Mouse (Mus musculus): ENCODE measurements around the gene Pcdh7. TPM values are rescaled to one million over a fixed set of nuclear protein-coding genes. Genes with fewer than 3 reads are reported as not detected.

The Pcdh7 gene
- polyA plus RNA-seq, 1 experiment from 2014 or later: 22.8 TPM

GRCm38 (mm10) chr5:57742924-57743323, 25.2 kb downstream of the Pcdh7 start:
- peaks cover 12% of the 10 kb centered on the region for H3K4me1 ChIP-seq (ENCODE audit: control insufficient read depth, insufficient read depth, low read length)
- peak; percentile 63 for ATAC-seq (replicated peaks; ENCODE audit: extremely low read depth, insufficient read depth, low FRiP score)
- 9% methylated on average over 6 of the region's 6 CpGs for WGBS
- H3K4me3 ChIP-seq (ENCODE audit: low read length): no peak overlapping the region
- H3K27me3 ChIP-seq (ENCODE audit: control insufficient read depth, insufficient read depth, low read length): no peaks in the 10 kb centered on the region
- H3K9me3 ChIP-seq (replicated peaks; ENCODE audit: control insufficient read depth, low read length): no peaks in the 10 kb centered on the region
- peak overlapping the region; percentile 89 for H3K27ac ChIP-seq (ENCODE audit: low read length)
- H3K36me3 ChIP-seq (ENCODE audit: control insufficient read depth, insufficient read depth): no peaks in the 10 kb centered on the region
- H3K9ac ChIP-seq (ENCODE audit: low read length): peak overlapping the region; percentile 37; the same call in 1 of the 2 replicates
- H3K4me2 ChIP-seq (ENCODE audit: low read depth, low read length): peak overlapping the region; percentile 40

DNA sequence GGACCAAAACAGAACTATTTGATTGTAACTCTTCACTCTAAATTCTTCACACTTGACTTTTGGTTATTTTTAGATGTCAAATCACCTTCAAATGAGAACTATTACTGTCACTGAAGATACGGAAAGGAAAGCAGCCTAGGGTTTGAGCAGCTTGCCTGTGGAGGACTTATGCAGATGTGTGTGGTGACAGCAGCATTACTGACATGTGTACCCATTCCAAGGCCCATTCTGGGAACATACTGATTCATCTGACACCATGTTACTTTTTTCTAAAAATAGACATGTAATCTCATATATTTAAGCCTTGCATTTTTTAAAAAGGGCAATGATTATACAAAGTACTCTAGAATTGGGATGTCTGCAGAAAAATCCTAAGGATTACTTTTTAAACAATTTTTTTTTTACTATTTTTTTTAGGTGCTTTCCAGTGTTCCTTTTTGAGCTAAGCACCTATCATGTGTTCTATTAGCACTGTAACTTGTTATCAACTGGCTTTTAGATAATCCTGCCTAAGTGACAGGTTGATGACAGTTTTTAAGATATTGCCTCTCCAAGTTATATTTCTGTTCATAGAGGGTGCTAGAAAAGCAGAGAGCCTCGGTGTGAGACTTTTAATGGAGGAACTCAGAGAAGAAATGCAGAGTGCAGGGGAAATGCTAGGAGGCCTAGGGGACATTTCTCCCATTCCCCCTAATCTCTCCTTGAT, 26.3 kb downstream of the Pcdh7 start:
- peak overlapping the region; percentile 89 for H3K27ac ChIP-seq (ENCODE audit: low read length)
- no peaks in the 10 kb centered on the region for H3K36me3 ChIP-seq (ENCODE audit: control insufficient read depth, insufficient read depth)
- 23% methylated on average over 2 of the region's 2 CpGs for WGBS
- H3K9ac ChIP-seq (ENCODE audit: low read length): no peak overlapping the region
- peak overlapping the region; percentile 46 for H3K4me2 ChIP-seq (ENCODE audit: low read depth, low read length)
- no peak overlapping the region for H3K4me3 ChIP-seq (ENCODE audit: low read length)
- peaks cover 10% of the 10 kb centered on the region for H3K4me1 ChIP-seq (ENCODE audit: control insufficient read depth, insufficient read depth, low read length)
- H3K27me3 ChIP-seq (ENCODE audit: control insufficient read depth, insufficient read depth, low read length): no peaks in the 10 kb centered on the region
- ATAC-seq (replicated peaks; ENCODE audit: extremely low read depth, insufficient read depth, low FRiP score): peak; percentile 95
- H3K9me3 ChIP-seq (replicated peaks; ENCODE audit: control insufficient read depth, low read length): no peaks in the 10 kb centered on the region

GRCm38 (mm10) chr5:57745879-57746278, 28.1 kb downstream of the Pcdh7 start:
- H3K4me1 ChIP-seq (ENCODE audit: control insufficient read depth, insufficient read depth, low read length): peaks cover 10% of the 10 kb centered on the region
- no peak overlapping the region for H3K9ac ChIP-seq (ENCODE audit: low read length)
- H3K4me2 ChIP-seq (ENCODE audit: low read depth, low read length): no peak overlapping the region
- no peak for ATAC-seq (replicated peaks; ENCODE audit: extremely low read depth, insufficient read depth, low FRiP score)
- 53% methylated on average over 1 of the region's 1 CpGs for WGBS
- no peak overlapping the region for H3K4me3 ChIP-seq (ENCODE audit: low read length)
- H3K27ac ChIP-seq (ENCODE audit: low read length): no peak overlapping the region
- H3K9me3 ChIP-seq (replicated peaks; ENCODE audit: control insufficient read depth, low read length): no peaks in the 10 kb centered on the region
- H3K27me3 ChIP-seq (ENCODE audit: control insufficient read depth, insufficient read depth, low read length): no peaks in the 10 kb centered on the region
- no peaks in the 10 kb centered on the region for H3K36me3 ChIP-seq (ENCODE audit: control insufficient read depth, insufficient read depth)

DNA sequence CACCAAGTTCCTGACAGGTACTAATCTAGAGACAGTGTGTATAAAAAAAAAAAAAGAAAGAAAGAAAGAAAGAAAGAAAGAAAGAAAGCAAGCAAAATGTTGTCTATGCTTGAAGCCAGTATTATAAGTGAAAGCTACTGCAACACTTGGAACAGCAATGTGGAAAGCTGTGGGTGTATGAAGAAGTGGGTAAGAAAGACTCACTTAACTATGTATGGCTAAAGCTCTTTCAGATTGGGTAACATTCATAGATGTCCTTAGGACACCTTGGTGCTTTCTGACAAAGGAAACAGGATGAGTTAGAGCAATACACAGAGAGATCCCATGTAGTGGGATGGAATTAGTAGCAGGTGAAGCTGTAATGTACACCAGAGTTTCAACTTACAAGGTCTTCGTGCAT, 32.6 kb downstream of the Pcdh7 start:
- no peaks in the 10 kb centered on the region; the same call in 1 of the 2 replicates for H3K4me1 ChIP-seq (ENCODE audit: control insufficient read depth, insufficient read depth, low read length)
- H3K27ac ChIP-seq (ENCODE audit: low read length): no peak overlapping the region
- no peaks in the 10 kb centered on the region for H3K27me3 ChIP-seq (ENCODE audit: control insufficient read depth, insufficient read depth, low read length)
- H3K9me3 ChIP-seq (replicated peaks; ENCODE audit: control insufficient read depth, low read length): no peaks in the 10 kb centered on the region
- H3K4me3 ChIP-seq (ENCODE audit: low read length): no peak overlapping the region
- no peak for ATAC-seq (replicated peaks; ENCODE audit: extremely low read depth, insufficient read depth, low FRiP score)
- no peak overlapping the region for H3K4me2 ChIP-seq (ENCODE audit: low read depth, low read length)
- no peak overlapping the region for H3K9ac ChIP-seq (ENCODE audit: low read length)
- WGBS: 98% methylated on average over 1 of the region's 1 CpGs
- no peaks in the 10 kb centered on the region for H3K36me3 ChIP-seq (ENCODE audit: control insufficient read depth, insufficient read depth)

DNA sequence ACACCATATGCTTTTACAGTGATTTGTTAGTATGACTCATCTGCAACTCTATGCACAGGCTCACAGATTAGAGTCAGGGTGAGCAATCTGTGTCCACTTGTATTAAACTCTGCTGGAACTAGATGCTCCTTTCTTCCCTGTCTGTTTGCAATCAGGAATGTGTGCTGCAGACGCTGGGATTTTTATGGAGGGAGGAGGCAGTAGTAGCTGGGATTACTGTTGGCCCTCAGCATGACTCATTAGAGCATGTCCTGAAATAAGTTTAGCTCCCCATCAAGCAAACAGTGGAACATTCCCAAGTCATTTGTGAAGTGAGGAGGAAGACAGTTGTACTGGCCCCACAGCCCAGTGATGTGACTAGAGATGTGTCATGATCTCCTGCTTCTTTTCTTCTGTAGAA, 38.0 kb downstream of the Pcdh7 start:
- Histone ChIP-seq H3K4me2 (ENCODE audit: low read depth, low read length) (no peak overlapping the region), H3K4me3 (ENCODE audit: low read length) (no peak overlapping the region), H3K4me1 (ENCODE audit: control insufficient read depth, insufficient read depth, low read length) (peaks cover 33% of the 10 kb centered on the region), H3K9ac (ENCODE audit: low read length) (no peak overlapping the region), H3K36me3 (ENCODE audit: control insufficient read depth, insufficient read depth) (no peaks in the 10 kb centered on the region), H3K27me3 (ENCODE audit: control insufficient read depth, insufficient read depth, low read length) (no peaks in the 10 kb centered on the region), H3K27ac (ENCODE audit: low read length) (peak overlapping the region; percentile 26), H3K9me3 (replicated peaks; ENCODE audit: control insufficient read depth, low read length) (no peaks in the 10 kb centered on the region)
- 0 out of 2 replicates have a peak, but pooled peaks have one; percentile 15 for ATAC-seq (replicated peaks; ENCODE audit: extremely low read depth, insufficient read depth, low FRiP score)
- 17% methylated on average over 1 of the region's 1 CpGs for WGBS

DNA sequence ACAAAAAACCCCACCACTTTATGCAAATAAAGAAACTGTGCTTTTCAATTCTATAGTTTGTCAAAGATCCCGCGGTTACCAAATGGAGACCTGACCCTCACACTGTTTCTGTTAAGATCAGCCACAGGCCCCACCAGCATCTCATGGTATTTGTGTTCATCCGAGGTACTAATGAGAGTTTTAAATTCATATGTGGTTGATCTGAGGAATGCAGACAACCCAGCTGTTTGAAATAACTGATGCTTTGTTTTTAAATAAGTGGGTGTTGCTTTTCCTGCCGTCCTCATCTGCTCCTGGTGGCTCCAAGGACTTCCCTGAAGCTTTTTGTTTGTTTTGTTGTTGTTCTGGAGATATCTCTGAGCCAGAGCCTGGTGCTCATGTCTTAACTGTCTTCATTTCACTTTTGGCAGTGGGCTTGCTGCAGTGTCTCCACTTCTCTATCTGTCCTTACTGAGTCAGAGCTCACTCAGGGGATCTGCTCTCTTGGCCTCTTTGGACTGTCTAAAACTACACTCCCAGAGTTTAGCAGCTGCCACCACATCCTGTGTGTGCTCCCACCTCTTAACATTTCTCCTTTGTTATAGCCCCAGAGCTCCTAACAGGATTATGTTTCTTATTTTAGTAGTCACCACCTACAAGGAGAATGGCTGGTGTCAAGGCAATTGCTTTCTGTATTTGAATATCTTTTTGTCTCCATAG, 39.1 kb downstream of the Pcdh7 start:
- peak overlapping the region; percentile 82 for H3K27ac ChIP-seq (ENCODE audit: low read length)
- 38% methylated on average over 4 of the region's 4 CpGs for WGBS
- no peaks in the 10 kb centered on the region for H3K9me3 ChIP-seq (replicated peaks; ENCODE audit: control insufficient read depth, low read length)
- ATAC-seq (replicated peaks; ENCODE audit: extremely low read depth, insufficient read depth, low FRiP score): peak; percentile 66
- H3K4me1 ChIP-seq (ENCODE audit: control insufficient read depth, insufficient read depth, low read length): peaks cover 33% of the 10 kb centered on the region
- H3K4me2 ChIP-seq (ENCODE audit: low read depth, low read length): no peak overlapping the region
- H3K9ac ChIP-seq (ENCODE audit: low read length): peak overlapping the region; percentile 49; the same call in 1 of the 2 replicates
- H3K36me3 ChIP-seq (ENCODE audit: control insufficient read depth, insufficient read depth): no peaks in the 10 kb centered on the region
- no peak overlapping the region for H3K4me3 ChIP-seq (ENCODE audit: low read length)
- H3K27me3 ChIP-seq (ENCODE audit: control insufficient read depth, insufficient read depth, low read length): no peaks in the 10 kb centered on the region

DNA sequence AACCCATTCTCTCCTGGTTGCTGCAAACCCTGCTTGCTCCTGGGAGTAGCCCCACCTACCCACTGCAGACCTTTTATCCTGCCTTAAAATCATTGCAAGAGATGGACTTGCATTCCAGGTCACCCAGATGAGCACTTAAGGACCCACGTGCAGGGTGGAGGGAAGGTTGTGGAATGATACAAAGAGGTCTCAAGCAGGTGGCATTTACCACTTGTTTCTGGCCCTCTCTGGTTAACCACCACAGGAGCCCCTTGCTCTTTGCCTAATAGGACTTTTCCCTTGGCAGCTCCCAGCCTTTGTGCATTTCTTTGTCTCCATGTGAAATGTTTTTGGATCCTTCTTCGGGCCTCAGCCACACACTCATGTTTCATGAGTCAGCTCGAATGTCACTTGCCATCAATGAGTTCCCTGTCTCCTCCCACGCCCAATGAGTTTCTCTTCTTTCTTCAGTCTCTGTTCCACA, 39.7 kb downstream of the Pcdh7 start:
- Histone ChIP-seq H3K27ac (ENCODE audit: low read length) (peak overlapping the region; percentile 82), H3K4me2 (ENCODE audit: low read depth, low read length) (no peak overlapping the region), H3K4me3 (ENCODE audit: low read length) (no peak overlapping the region), H3K4me1 (ENCODE audit: control insufficient read depth, insufficient read depth, low read length) (peaks cover 33% of the 10 kb centered on the region), H3K27me3 (ENCODE audit: control insufficient read depth, insufficient read depth, low read length) (no peaks in the 10 kb centered on the region), H3K36me3 (ENCODE audit: control insufficient read depth, insufficient read depth) (no peaks in the 10 kb centered on the region), H3K9me3 (replicated peaks; ENCODE audit: control insufficient read depth, low read length) (no peaks in the 10 kb centered on the region), H3K9ac (ENCODE audit: low read length) (peak overlapping the region; percentile 49; the same call in 1 of the 2 replicates)
- 28% methylated on average over 4 of the region's 4 CpGs for WGBS
- ATAC-seq (replicated peaks; ENCODE audit: extremely low read depth, insufficient read depth, low FRiP score): 0 out of 2 replicates have a peak, but pooled peaks have one; percentile 33

GRCm38 (mm10) chr5:57758968-57759367, 41.2 kb downstream of the Pcdh7 start:
- H3K27ac ChIP-seq (ENCODE audit: low read length): no peak overlapping the region
- no peaks in the 10 kb centered on the region for H3K36me3 ChIP-seq (ENCODE audit: control insufficient read depth, insufficient read depth)
- no peak overlapping the region for H3K9ac ChIP-seq (ENCODE audit: low read length)
- ATAC-seq (replicated peaks; ENCODE audit: extremely low read depth, insufficient read depth, low FRiP score): no peak
- H3K4me2 ChIP-seq (ENCODE audit: low read depth, low read length): no peak overlapping the region
- H3K4me1 ChIP-seq (ENCODE audit: control insufficient read depth, insufficient read depth, low read length): peaks cover 33% of the 10 kb centered on the region
- no peaks in the 10 kb centered on the region for H3K9me3 ChIP-seq (replicated peaks; ENCODE audit: control insufficient read depth, low read length)
- H3K4me3 ChIP-seq (ENCODE audit: low read length): no peak overlapping the region
- H3K27me3 ChIP-seq (ENCODE audit: control insufficient read depth, insufficient read depth, low read length): no peaks in the 10 kb centered on the region
